Comparison of ENCODE assay signal across 28 mouse cellular contexts in the genomic region with DNA sequence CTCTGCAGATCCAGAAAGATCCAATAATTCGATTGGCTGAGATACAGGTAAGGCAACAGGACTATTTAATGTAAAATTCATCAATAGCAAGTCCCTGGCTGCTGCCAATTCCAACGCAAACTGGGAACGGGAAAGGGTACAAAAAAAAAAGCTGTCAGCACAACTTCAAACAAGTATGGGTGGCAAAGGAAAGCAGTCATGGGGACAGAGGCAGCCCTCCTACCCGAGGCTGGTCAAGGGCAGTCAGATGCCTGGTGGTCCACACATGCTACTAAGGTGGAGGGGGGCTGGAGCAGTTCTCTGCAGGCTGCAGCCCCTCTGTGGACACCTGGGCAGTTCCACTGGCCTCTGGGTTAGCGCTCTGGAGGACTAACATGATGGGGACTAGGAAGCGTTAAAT. TPM values are rescaled to one million over a fixed set of nuclear protein-coding genes. Genes with fewer than 3 reads are reported as not detected.
A peak's percentile ranks its signal among the peaks of the same experiment; 100 is the strongest.
DNase-seq lines count a peak whose midpoint lies in the region; ATAC-seq and TF ChIP-seq lines count a peak whose summit lies in the region.
"Had no signal": no experiment of that assay in that cellular context is flagged by ENCODE, and none has a peak within 500 bp of the region (broad histone marks: within the 10 kb centered on the region; RNA-seq: fewer than 3 reads in every experiment).

No protein-coding gene starts in this region.

- H3K4me2 ChIP-seq in heart, embryonic 13.5 days: no peak overlapping the region
- H3K4me2 ChIP-seq: stomach, embryonic 15.5 days had no signal

- H3K36me3 ChIP-seq in heart, embryonic 13.5 days: peaks cover 53% of the 10 kb centered on the region
- H3K36me3 ChIP-seq in macrophage (ENCODE audit: inconsistent target): peaks cover 42% of the 10 kb centered on the region

- intact Hi-C loops in left cerebral cortex, adult 2 months (cut with DNase I): no loop called here
- intact Hi-C loops in left cerebral cortex, postnatal 4 days (cut with DNase I): no loop called here

- WGBS in heart, embryonic 13.5 days: 73% methylated on average over 6 of the region's 6 CpGs
- WGBS in macrophage (ENCODE audit: missing documents): 81% methylated on average over 6 of the region's 6 CpGs

- no peaks in the 10 kb centered on the region for H3K27me3 ChIP-seq in heart, embryonic 13.5 days (replicated peaks)
- H3K27me3 ChIP-seq: CH12.LX; embryonic facial prominence, embryonic 15.5 days; forebrain, embryonic 15.5 days; heart, embryonic 12.5 days; liver, embryonic 12.5 days; megakaryocyte, embryonic 14.5 days; stomach, embryonic 15.5 days had no signal

- peak; percentile 51 for DNase-seq in cerebellum, adult 11-12 months
- no peak for DNase-seq in cerebellum, postnatal 4 days (ENCODE audit: low spot score in 2 of 2)
- no peak for DNase-seq in heart, adult 9 months (ENCODE audit: low spot score in 2 of 2)
- no peak for DNase-seq in left cerebral cortex, adult 2 months (ENCODE audit: extremely low spot score in 1 of 2, low spot score in 2 of 2)
- DNase-seq in left cerebral cortex, postnatal 4 days: no peak
- DNase-seq: adrenal gland, adult 8-10 months; gastrocnemius, adult 2 months; gastrocnemius, postnatal 36 days; heart, adult 18-20 months; heart, postnatal 10 days; kidney, adult 11 months; kidney, postnatal 14 days; liver, postnatal 0 days; lung, postnatal 36 days; right cerebral cortex, postnatal 25 days had no signal

- H3K79me2 ChIP-seq in macrophage (ENCODE audit: inconsistent target): peaks cover 17% of the 10 kb centered on the region

- H3K9ac ChIP-seq in heart, embryonic 13.5 days: peak overlapping the region; percentile 92; the same call in 1 of the 2 replicates
- H3K9ac ChIP-seq: embryonic facial prominence, embryonic 15.5 days; forebrain, embryonic 15.5 days; heart, embryonic 12.5 days; liver, embryonic 12.5 days; stomach, embryonic 15.5 days had no signal

- no peak for ATAC-seq in heart, embryonic 13.5 days (ENCODE audit: extremely low read depth, insufficient number of reproducible peaks, low FRiP score, low TSS enrichment)
- ATAC-seq: forebrain, embryonic 15.5 days; inflammation-experienced regulatory T-cells, adult 6 months; liver, embryonic 12.5 days; liver, postnatal 0 days had no signal

- no peak overlapping the region for H3K4me3 ChIP-seq in heart, embryonic 13.5 days
- no peak overlapping the region for H3K4me3 ChIP-seq in left cerebral cortex, adult 2 months
- no peak overlapping the region for H3K4me3 ChIP-seq in macrophage (ENCODE audit: inconsistent target)
- H3K4me3 ChIP-seq: embryonic facial prominence, embryonic 15.5 days; forebrain, embryonic 15.5 days; gastrocnemius, adult 2 months; heart, embryonic 12.5 days; liver, embryonic 12.5 days; stomach, embryonic 15.5 days had no signal

- peaks cover 36% of the 10 kb centered on the region for H3K4me1 ChIP-seq in heart, embryonic 13.5 days

- no peak for TF ChIP-seq CTCF in left cerebral cortex, adult 2 months (IDR thresholded peaks at IDR 0.05)

- H3K9me3 ChIP-seq in heart, embryonic 13.5 days: no peaks in the 10 kb centered on the region
- H3K9me3 ChIP-seq: embryonic facial prominence, embryonic 15.5 days; forebrain, embryonic 15.5 days; heart, embryonic 12.5 days; liver, embryonic 12.5 days; megakaryocyte, embryonic 14.5 days; stomach, embryonic 15.5 days had no signal

- no peak overlapping the region for H3K27ac ChIP-seq in heart, embryonic 13.5 days (replicated peaks)
- peak overlapping the region; percentile 93; the same call in 1 of the 2 replicates for H3K27ac ChIP-seq in left cerebral cortex, adult 2 months
- peak overlapping the region; percentile 90; the same call in 1 of the 2 replicates for H3K27ac ChIP-seq in macrophage
- H3K27ac ChIP-seq: stomach, embryonic 15.5 days had no signal

RNA-seq across cellular contexts. Expression of gene Ccdc28b, which starts 2.3 kb away (rescaled TPM):
- polyA plus RNA-seq in heart, embryonic 13.5 days (2015; fragmentation: Nextera tagmentation; extraction: Ambion mirVana): 41.1 and 46.1 TPM in 2 replicates
- total RNA-seq in left cerebral cortex, adult 2 months (2021): 10 to 100 TPM; 50.9 to 67.0 TPM
- 100 to 1,000 TPM; 125 to 131 TPM for total RNA-seq in left cerebral cortex, postnatal 4 days (2021)
- total RNA-seq in macrophage (2018; cell fraction: chromatin; rRNA removed): 10 to 100 TPM in 19 of 26 experiments, 1 to 10 TPM in 7; 4.0 to 65.0 (median 29.8) TPM
- 10 to 100 TPM in 21 of 26 experiments, 1 to 10 TPM in 5; 2.6 to 21.6 (median 14.1) TPM for total RNA-seq in macrophage (2018; cell fraction: cytosol; rRNA removed)
- 10 to 100 TPM in 22 of 26 experiments, 1 to 10 TPM in 4; 3.8 to 61.2 (median 22.1) TPM for total RNA-seq in macrophage (2018; cell fraction: nucleus; rRNA removed)
- polyA plus RNA-seq in macrophage (2018): 12.7 to 15.3 TPM (median 14.1 TPM) in 3 replicates

RNA-seq across cellular contexts. Expression of gene Iqcc, which starts 7.1 kb away (rescaled TPM):
- 20.4 and 23.6 TPM in 2 replicates for polyA plus RNA-seq in heart, embryonic 13.5 days (2015; fragmentation: Nextera tagmentation; extraction: Ambion mirVana)
- 10 to 100 TPM; 30.1 to 34.8 TPM for total RNA-seq in left cerebral cortex, adult 2 months (2021)
- 10 to 100 TPM; 26.1 to 28.8 TPM for total RNA-seq in left cerebral cortex, postnatal 4 days (2021)
- 10 to 100 TPM in 17 of 26 experiments, 1 to 10 TPM in 9; 1.5 to 46.4 (median 12.4) TPM for total RNA-seq in macrophage (2018; cell fraction: chromatin; rRNA removed)
- 10 to 100 TPM in 6 of 26 experiments, 1 to 10 TPM in 20; 4.3 to 12.2 (median 8.5) TPM for total RNA-seq in macrophage (2018; cell fraction: cytosol; rRNA removed)
- total RNA-seq in macrophage (2018; cell fraction: nucleus; rRNA removed): 10 to 100 TPM in 15 of 26 experiments, 1 to 10 TPM in 11; 1.4 to 52.9 (median 12.5) TPM
- polyA plus RNA-seq in macrophage (2018): 7.5 to 12.3 TPM (median 8.9 TPM) in 3 replicates

RNA-seq across cellular contexts. Expression of gene Dcdc2b, which starts 12.0 kb away (rescaled TPM):
- 1.3 and 1.6 TPM in 2 replicates for polyA plus RNA-seq in heart, embryonic 13.5 days (2015; fragmentation: Nextera tagmentation; extraction: Ambion mirVana)
- total RNA-seq in left cerebral cortex, adult 2 months (2021): 1 to 10 TPM; 5.7 to 6.2 TPM
- 1 to 10 TPM; 3.4 to 4.0 TPM for total RNA-seq in left cerebral cortex, postnatal 4 days (2021)
- total RNA-seq in macrophage (2018; cell fraction: chromatin; rRNA removed): 10 to 100 TPM in 4 of 26 experiments, 1 to 10 TPM in 17, not detected in 5; 1.3 to 16.5 (median 5.5) TPM
- total RNA-seq in macrophage (2018; cell fraction: cytosol; rRNA removed): 1 to 10 TPM in 2 of 26 experiments, under 1 TPM in 14, not detected in 10; 0.19 to 1.4 (median 0.62) TPM
- total RNA-seq in macrophage (2018; cell fraction: nucleus; rRNA removed): 10 to 100 TPM in 1 of 26 experiments, 1 to 10 TPM in 18, not detected in 7; 1.1 to 15.7 (median 3.5) TPM
- polyA plus RNA-seq in macrophage (2018): 0.47 to 0.77 TPM in 2 of 3 replicates, not detected in the other
- total RNA-seq: common myeloid progenitor, adult 5-6 weeks; hematopoietic stem cell, adult 5-6 weeks; monocyte, adult 5-6 weeks had no signal

RNA-seq across cellular contexts. Expression of gene Txlna, which starts 14.8 kb away (rescaled TPM):
- 47.5 and 49.4 TPM in 2 replicates for polyA plus RNA-seq in heart, embryonic 13.5 days (2015; fragmentation: Nextera tagmentation; extraction: Ambion mirVana)
- total RNA-seq in left cerebral cortex, adult 2 months (2021): 10 to 100 TPM; 42.1 to 52.1 TPM
- 10 to 100 TPM; 39.7 to 44.7 TPM for total RNA-seq in left cerebral cortex, postnatal 4 days (2021)
- total RNA-seq in macrophage (2018; cell fraction: chromatin; rRNA removed): 100 to 1,000 TPM in 1 of 26 experiments, 10 to 100 TPM in 25; 23.0 to 105 (median 64.1) TPM
- 10 to 100 TPM; 21.3 to 64.8 (median 40.1) TPM for total RNA-seq in macrophage (2018; cell fraction: cytosol; rRNA removed)
- total RNA-seq in macrophage (2018; cell fraction: nucleus; rRNA removed): 10 to 100 TPM; 16.7 to 69.6 (median 45.1) TPM
- polyA plus RNA-seq in macrophage (2018): 34.1 to 39.3 TPM (median 37.5 TPM) in 3 replicates

RNA-seq across cellular contexts. Expression of gene Tmem234, which starts 25.6 kb away (rescaled TPM):
- 160 and 179 TPM in 2 replicates for polyA plus RNA-seq in heart, embryonic 13.5 days (2015; fragmentation: Nextera tagmentation; extraction: Ambion mirVana)
- 10 to 100 TPM; 89.3 to 94.8 TPM for total RNA-seq in left cerebral cortex, adult 2 months (2021)
- total RNA-seq in left cerebral cortex, postnatal 4 days (2021): 100 to 1,000 TPM in 1 of 2 experiments, 10 to 100 TPM in 1; 99.9 to 102 TPM
- total RNA-seq in macrophage (2018; cell fraction: chromatin; rRNA removed): 100 to 1,000 TPM in 25 of 26 experiments, 10 to 100 TPM in 1; 95.8 to 254 (median 178) TPM
- total RNA-seq in macrophage (2018; cell fraction: cytosol; rRNA removed): 100 to 1,000 TPM in 24 of 26 experiments, 10 to 100 TPM in 2; 91.8 to 141 (median 126) TPM
- 100 to 1,000 TPM in 20 of 26 experiments, 10 to 100 TPM in 6; 81.0 to 181 (median 117) TPM for total RNA-seq in macrophage (2018; cell fraction: nucleus; rRNA removed)
- polyA plus RNA-seq in macrophage (2018): 91.3 to 152 TPM (median 129 TPM) in 3 replicates
